Mouse (Mus musculus) left cerebral cortex, adult 8-10 months (tissue): ENCODE data around the gene Apip. TPM values are rescaled to one million over a fixed set of nuclear protein-coding genes. Genes with fewer than 3 reads are reported as not detected.

Experiments used
- DNase-seq, 2 experiments: peaks; one replicate each; pipeline ENCODE4 v3.0.0; 2022; ENCODE audit warnings: low spot score in 2 of 2
- total RNA-seq, 4 experiments: library from RNA; stranded (reverse); gene quantifications; 2 replicates each; pipeline ENCODE4 v1.2.4; 2022

Gene Apip
- total RNA-seq, 4 experiments from 2014 or later, result 12.3 to 21.8 (median 17.3) TPM

GRCm38 (mm10) chr2:103102595-103102994 is 29.1 kb downstream of the Apip start:
- DNase-seq, result no peak

GRCm38 (mm10) chr2:103106172-103106571 is 32.7 kb downstream of the Apip start:
- DNase-seq, result no peak

- no peak for DNase-seq
Measured at GRCm38 (mm10) chr2:103111669-103112068, 38.2 kb downstream of the Apip start.

GRCm38 (mm10) chr2:103117212-103117611 is 43.7 kb downstream of the Apip start:
- no peak for DNase-seq

- no peak for DNase-seq
Measured at GRCm38 (mm10) chr2:103118324-103119196, 45.1 kb downstream of the Apip start.

- DNase-seq, result no peak
Measured at GRCm38 (mm10) chr2:103119197-103119854, 45.9 kb downstream of the Apip start.

GRCm38 (mm10) chr2:103129676-103130075 is 56.2 kb downstream of the Apip start:
- no peak for DNase-seq

- DNase-seq, result no peak
Measured at GRCm38 (mm10) chr2:103131145-103131544, 57.7 kb downstream of the Apip start.

- no peak for DNase-seq
Measured at GRCm38 (mm10) chr2:103138529-103139265, 65.2 kb downstream of the Apip start.

Other genes starting within 250 kb of the Apip start
- 1 to 10 TPM; 3.8 to 9.0 (median 5.8) TPM for gene Cd44, start 172.0 kb upstream of the Apip start, total RNA-seq
- gene Pdhx, start 162 bp upstream of the Apip start, total RNA-seq, result 10 to 100 TPM; 48.3 to 59.4 (median 53.2) TPM
- not detected for gene Ehf, start 229.6 kb downstream of the Apip start, total RNA-seq